Mouse (Mus musculus) olfactory bulb, adult 2 months (tissue): ENCODE measurements around the gene Gpr150. TPM values are rescaled to one million over a fixed set of nuclear protein-coding genes. Genes with fewer than 3 reads are reported as not detected.
A peak's percentile ranks its signal among the peaks of the same experiment; 100 is the strongest.

Experiments
- H3K27ac ChIP-seq: fragments of 200-500 bp; 2 replicates; pipeline ENCODE4 v1.5.1; 2012; ENCODE audit warnings: low read depth, low read length; ENCODE audit not compliant: insufficient read depth
- H3K4me1 ChIP-seq: fragments of 200-500 bp; 2 replicates; pipeline ENCODE4 v1.6.1; 2012; ENCODE audit warnings: low read length; ENCODE audit not compliant: control insufficient read depth, insufficient read depth
- H3K4me3 ChIP-seq: fragments of 200-500 bp; 2 replicates; pipeline ENCODE4 v1.5.1; 2012; ENCODE audit warnings: mild to moderate bottlenecking, low read depth, low read length, moderate library complexity; ENCODE audit not compliant: insufficient read depth
- CTCF ChIP-seq: fragments of 200-500 bp; IDR thresholded peaks from 2 replicates; pipeline ENCODE4 v1.5.1; 2012; ENCODE audit warnings: low read depth, mild to moderate bottlenecking, low read length, moderate library complexity; ENCODE audit not compliant: insufficient read depth
- POLR2A ChIP-seq: fragments of 200-500 bp; IDR thresholded peaks from 2 replicates; pipeline ENCODE4 v1.6.1; 2012; ENCODE audit warnings: mild to moderate bottlenecking, low read depth, low read length, moderate library complexity; ENCODE audit not compliant: insufficient read depth
- WGBS: fragments of 180-500 bp; shearing (Covaris S2); methylation state at CpG from one replicate; pipeline ENCODE4 v1.1.7; 2018; 5-methylcytosine and 5-hydroxymethylcytosine counted together
- polyA plus RNA-seq: library from polyadenylated mRNA; stranded (reverse); fragments of >200 nt; gene quantifications from 2 replicates; pipeline ENCODE4 v1.2.4, GENCODE M21; 2012; ENCODE audit warnings: low replicate concordance; ENCODE audit not compliant: missing spikeins, insufficient read depth, insufficient read length

Gpr150 gene
- polyA plus RNA-seq, 1 experiment, result not detected

DNA sequence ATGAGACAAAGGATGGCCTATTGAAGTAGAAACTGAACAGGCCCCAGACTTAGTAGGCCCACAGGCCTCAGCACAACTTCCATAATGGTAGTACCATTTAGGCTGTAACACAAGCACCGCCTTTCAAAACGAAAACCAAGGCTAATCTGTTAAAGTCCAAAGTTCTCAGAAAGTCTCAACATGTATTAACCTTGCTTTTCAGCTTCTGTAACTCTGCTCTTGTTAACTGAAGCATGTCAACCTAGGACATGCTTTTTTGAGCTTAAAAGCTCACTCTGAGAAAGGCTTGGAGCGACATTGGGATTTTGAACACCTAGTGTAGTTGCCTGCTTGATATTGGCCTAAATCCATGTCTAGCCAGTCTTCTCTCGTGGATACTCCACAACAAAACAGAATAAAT lies 2.8 kb upstream of the Gpr150 start:
- no peak overlapping the region for H3K4me3 ChIP-seq
- TF ChIP-seq CTCF (no peak), POLR2A (no peak)
- WGBS, result 89% methylated on average over 4 of the region's 4 CpGs
- H3K4me1 ChIP-seq, result peaks cover 16% of the 10 kb centered on the region
- H3K27ac ChIP-seq, result no peak overlapping the region

DNA sequence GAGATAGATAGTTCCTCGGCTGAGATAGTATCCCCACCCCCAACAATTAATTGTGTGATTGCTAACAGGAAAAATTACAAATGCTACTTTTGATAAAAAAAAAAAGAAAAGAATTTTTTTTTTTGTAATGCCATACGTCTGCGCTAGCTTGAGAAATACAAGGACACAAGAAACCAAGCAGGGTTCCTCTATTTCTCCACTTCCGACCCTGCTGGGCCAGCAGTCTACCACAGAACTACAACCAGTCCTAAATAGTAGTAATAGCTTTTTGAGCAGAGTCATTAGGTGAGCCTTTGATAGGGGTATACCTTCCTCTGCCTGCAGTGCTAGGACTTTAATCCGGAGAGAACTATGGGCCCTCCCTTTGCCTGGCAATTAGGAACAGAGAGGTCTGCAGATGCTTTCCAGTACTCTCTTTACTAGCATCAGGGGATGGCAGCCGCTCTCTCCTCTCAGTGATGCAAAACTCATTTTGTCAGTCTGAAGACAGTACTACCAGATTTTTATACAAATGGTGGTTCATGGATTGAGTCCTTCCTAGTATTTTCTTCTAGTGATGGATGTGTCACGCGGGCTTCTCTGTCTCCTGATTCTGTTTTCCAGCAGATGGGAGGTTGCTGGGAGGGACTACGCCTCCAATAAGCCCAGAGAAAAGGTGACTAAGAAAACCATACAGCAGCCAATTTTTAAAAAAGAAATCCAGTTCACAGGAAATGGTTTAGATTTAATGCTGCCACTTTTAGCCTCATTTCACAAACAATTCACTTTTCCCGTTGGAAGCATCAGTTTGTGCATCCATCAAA lies 672 bp upstream of the Gpr150 start:
- no peak for TF ChIP-seq CTCF
- TF ChIP-seq POLR2A, result no peak
- Histone ChIP-seq H3K4me1 (peaks cover 16% of the 10 kb centered on the region), H3K4me3 (no peak overlapping the region), H3K27ac (no peak overlapping the region)
- 79% methylated on average over 10 of the region's 10 CpGs for WGBS

DNA sequence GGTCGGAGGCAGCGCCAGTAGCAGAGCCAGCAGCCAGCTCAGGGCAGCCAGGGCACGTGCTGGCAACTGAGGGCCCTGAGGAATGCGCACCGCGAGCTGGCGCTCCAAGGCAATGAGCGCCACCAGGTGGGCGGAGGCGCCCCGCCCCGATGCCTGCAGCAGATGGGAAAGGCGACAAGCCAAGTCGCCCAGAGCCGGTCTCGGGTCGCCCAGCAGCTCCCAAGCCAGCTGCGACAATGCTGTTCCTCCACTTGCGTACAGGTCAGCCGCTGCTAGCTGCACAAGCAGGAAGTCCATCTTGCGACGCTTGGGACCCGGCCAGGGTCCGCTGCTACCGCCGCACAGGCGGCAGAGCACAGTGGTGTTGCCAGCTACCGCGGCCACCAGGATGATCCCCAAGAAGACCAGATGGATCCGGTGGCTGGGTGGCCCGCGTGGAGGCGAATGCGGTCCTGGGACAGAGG lies 503 bp downstream of the Gpr150 start:
- Histone ChIP-seq H3K4me3 (peak overlapping the region; percentile 52), H3K4me1 (peaks cover 16% of the 10 kb centered on the region), H3K27ac (no peak overlapping the region)
- no peak for TF ChIP-seq POLR2A
- no peak for TF ChIP-seq CTCF
- WGBS, result under 1% methylated on average over 34 of the region's 34 CpGs

DNA sequence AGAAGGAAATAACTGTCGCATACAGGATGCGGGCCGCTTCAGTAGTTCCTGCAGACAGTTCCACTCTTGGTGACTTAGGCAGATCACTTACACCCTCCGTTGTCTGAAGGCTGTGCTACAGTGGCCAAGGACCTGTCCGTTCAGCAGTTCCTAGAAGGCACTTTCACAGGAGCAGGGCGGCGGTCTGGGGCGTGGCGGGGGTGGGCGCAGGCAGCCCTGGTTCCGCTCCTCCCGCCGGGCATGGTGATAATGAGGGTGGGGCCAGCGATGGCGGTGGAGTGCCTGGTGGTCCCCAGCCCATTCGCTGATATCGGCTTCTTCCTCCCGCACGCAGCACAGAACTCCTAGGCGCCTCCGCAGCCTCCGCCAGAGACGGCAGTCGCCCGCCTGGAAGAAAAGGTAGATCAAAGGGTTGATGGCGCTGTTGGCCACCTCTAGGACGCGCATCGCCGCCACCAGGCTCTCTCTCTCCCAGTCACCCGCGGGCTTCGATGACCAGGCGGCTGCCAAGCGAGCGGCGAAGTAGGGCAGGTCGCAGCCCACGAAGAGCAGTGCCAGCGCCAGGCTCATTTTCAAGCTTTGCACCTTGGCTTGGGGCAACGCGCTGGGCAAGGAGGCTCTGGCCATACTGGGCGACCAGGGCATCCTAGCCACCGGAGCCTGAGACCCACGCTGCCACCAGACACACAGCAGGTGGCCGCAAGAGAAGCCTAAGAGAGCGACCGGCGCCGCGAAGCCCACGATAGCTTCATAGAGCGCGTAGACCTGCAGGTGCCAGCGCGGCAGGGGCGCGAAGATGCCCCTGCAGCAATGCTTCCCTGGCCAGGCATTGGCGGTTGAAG lies 1.2 kb downstream of the Gpr150 start:
- Histone ChIP-seq H3K4me1 (peaks cover 16% of the 10 kb centered on the region), H3K27ac (no peak overlapping the region), H3K4me3 (peak overlapping the region; percentile 52)
- WGBS, result 2% methylated on average over 59 of the region's 59 CpGs
- TF ChIP-seq POLR2A (no peak), CTCF (no peak)

DNA sequence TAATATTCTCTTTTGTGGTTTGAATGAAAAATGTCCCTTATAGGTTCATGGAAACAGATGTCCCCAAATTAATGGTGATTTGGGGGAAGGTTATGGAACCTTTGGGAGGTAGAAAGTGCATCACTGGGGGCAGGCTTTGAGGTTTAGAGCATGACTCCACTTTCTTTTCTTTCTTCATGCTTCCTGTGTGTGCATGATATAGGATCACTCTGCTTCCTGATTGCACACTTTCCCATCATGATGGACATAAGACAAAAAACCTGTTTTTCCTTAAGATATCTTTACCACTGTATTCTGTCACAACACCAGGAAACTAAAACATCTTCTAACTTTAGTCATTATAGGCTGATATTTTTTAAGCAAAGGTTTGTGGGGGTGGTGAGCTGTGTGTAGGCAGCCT lies 11.8 kb downstream of the Gpr150 start:
- Histone ChIP-seq H3K4me1 (no peaks in the 10 kb centered on the region), H3K27ac (no peak overlapping the region), H3K4me3 (no peak overlapping the region)
- no peak for TF ChIP-seq CTCF
- TF ChIP-seq POLR2A, result no peak

DNA sequence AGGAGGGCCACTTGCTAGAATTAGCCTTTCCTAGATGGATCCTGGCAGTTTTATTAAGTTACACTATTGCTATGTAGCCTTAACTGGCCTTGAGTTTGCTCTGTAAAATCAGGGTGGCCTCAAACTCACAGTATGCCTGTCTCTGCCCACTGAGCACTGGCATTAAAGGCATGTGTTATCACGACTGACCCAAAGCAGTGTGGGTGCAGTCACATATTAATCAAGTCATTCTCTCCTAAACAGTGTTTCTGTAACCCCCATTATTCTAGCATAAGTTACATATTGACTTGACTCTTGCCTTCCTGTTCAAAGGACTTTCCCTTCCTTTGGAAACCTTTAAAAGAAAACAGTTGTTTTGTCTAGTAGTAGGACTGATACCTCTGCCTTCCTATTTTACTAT lies 14.3 kb downstream of the Gpr150 start:
- WGBS, result 58% methylated on average over 1 of the region's 1 CpGs
- no peak overlapping the region for H3K27ac ChIP-seq
- no peak for TF ChIP-seq CTCF
- TF ChIP-seq POLR2A, result no peak
- H3K4me1 ChIP-seq, result no peaks in the 10 kb centered on the region
- H3K4me3 ChIP-seq, result no peak overlapping the region

DNA sequence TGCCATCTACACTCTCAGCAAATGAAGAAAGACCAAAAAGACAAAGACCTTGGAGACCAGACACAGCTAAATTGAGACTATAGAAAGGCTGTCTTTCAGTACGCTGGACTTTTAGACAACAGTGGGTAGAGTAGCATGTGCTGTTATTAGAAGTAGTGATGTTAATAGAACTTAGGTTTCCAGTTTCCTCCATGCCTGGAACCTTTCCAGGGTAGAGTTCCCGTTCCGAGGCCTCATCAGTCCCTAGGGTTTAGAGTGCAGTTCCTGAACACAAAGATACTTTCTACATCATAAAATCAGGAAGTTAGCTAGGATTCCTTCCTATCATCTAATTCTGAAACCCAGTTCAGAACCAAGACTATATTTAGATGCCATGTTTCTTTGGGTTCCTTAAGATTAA lies 32.2 kb downstream of the Gpr150 start:
- H3K4me1 ChIP-seq, result no peaks in the 10 kb centered on the region
- TF ChIP-seq CTCF, result no peak
- TF ChIP-seq POLR2A, result no peak
- H3K27ac ChIP-seq, result no peak overlapping the region
- no peak overlapping the region for H3K4me3 ChIP-seq
- WGBS, result 65% methylated on average over 3 of the region's 3 CpGs

DNA sequence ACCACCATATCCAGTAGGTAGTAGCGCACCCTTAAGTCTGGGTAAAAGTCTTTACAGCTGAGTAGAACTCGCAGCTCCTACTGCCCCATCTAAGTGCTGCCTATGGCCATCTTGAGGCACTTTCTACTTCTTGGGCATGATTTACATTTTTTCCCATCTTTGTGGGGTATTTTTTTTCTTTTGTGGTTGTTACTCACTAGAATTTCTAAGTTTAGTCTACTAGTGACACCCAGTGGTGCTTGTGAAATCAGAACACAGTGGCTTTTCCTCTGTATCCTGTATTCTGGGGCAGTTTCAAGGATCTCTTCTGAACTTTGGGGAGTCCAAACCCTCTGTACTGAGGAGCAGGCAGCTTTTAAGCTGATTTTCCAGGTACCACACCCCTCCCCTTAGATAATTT lies 35.0 kb downstream of the Gpr150 start:
- H3K4me1 ChIP-seq, result peaks cover under 1% of the 10 kb centered on the region; the same call in 1 of the 2 replicates
- H3K4me3 ChIP-seq, result no peak overlapping the region
- TF ChIP-seq POLR2A, result no peak
- WGBS, result 93% methylated on average over 2 of the region's 2 CpGs
- no peak overlapping the region for H3K27ac ChIP-seq

DNA sequence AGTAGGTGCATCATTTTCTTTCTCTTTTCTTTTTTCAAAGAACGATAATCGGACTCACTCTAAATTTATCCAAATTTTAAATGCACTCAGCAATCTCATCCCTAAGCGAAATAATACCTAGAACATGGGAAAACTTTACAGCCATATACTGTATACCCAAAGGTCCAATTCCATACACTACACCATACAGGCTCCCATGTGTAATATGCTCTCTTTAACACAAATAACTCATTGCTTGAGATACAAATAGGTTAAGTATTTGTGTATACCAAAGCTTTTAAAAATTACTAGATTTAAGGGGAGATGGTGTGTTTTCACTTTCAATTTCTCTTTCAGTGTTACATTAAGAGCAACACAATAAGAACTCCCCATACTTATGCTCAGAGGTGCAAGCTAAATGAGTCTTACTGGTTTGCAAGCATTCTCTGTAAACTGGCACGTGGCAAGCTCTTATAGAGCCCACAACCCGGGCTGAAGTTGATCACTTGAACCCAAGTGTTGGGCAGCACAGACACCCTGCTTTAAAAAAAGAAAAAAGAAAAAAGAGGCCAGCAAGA lies 37.9 kb downstream of the Gpr150 start:
- 30% methylated on average over 5 of the region's 5 CpGs for WGBS
- Histone ChIP-seq H3K4me1 (peaks cover 3% of the 10 kb centered on the region; the same call in 1 of the 2 replicates), H3K27ac (no peak overlapping the region), H3K4me3 (peak overlapping the region; percentile 96)
- TF ChIP-seq POLR2A (no peak), CTCF (no peak)
